Mouse (Mus musculus): ENCODE measurements around the gene Hist1h4i.

DNA sequence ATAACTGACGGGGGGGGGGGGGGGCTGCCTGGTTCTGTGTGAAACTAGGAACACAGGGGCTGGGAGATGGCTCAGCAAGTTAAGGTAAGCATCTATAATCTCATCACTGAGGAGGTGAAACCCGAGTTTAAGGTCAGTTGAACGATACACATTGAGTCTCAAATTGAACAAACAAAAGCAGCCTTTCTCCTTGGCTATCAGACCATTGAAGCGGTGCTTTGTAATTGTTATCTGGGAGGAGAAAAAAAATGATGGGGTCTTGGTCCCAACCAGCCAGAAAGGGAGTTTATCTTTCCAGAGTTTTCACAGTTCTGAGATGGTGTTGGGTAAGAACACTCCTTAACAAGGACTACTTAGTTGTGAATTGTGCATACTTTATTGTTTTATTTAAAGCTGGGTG, 43.3 kb downstream of the Hist1h4i start:
- TF ChIP-seq CTCF (IDR thresholded peaks at IDR 0.05; ENCODE audit: control insufficient read depth, insufficient read depth, insufficient read length) (no peak), MAX (IDR thresholded peaks at IDR 0.05) (no peak), USF1 (IDR thresholded peaks at IDR 0.05; ENCODE audit: low read depth) (no peak), CEBPB (IDR thresholded peaks at IDR 0.05; ENCODE audit: low read depth) (no peak), MYOD1 (IDR thresholded peaks at IDR 0.05; ENCODE audit: control insufficient read depth, insufficient read length, low read depth) (no peak)

Data from C2C12 (cell line).